Mouse (Mus musculus): ENCODE measurements around the gene Traf7.

- TF ChIP-seq CTCF (conservative IDR thresholded peaks at IDR 0.05; ENCODE audit: low read length): no peak
- no peak for TF ChIP-seq NANOG (IDR thresholded peaks at IDR 0.05; ENCODE audit: borderline replicate concordance, low read length)
Observed at GRCm38 (mm10) chr17:24473612-24474275, 54.0 kb downstream of the Traf7 start, which contains the start of gene Bricd5.

Data from E14TG2a.4 (cell line).